Mouse (Mus musculus) urinary bladder, postnatal 36 days (tissue): ENCODE data around the gene Wdhd1.
"Not testable (repeated sequence)": the region's sequence is repeated elsewhere in the genome, so short reads cannot be mapped to it uniquely, and the experiment has no call there.

ENCODE experiments used
- DNase-seq, 2 experiments: peaks; one replicate each; pipeline ENCODE4 v3.0.0; 2022; ENCODE audit warnings: low spot score in 2 of 2, mixed read lengths in 1 of 2

Wdhd1 gene

DNA sequence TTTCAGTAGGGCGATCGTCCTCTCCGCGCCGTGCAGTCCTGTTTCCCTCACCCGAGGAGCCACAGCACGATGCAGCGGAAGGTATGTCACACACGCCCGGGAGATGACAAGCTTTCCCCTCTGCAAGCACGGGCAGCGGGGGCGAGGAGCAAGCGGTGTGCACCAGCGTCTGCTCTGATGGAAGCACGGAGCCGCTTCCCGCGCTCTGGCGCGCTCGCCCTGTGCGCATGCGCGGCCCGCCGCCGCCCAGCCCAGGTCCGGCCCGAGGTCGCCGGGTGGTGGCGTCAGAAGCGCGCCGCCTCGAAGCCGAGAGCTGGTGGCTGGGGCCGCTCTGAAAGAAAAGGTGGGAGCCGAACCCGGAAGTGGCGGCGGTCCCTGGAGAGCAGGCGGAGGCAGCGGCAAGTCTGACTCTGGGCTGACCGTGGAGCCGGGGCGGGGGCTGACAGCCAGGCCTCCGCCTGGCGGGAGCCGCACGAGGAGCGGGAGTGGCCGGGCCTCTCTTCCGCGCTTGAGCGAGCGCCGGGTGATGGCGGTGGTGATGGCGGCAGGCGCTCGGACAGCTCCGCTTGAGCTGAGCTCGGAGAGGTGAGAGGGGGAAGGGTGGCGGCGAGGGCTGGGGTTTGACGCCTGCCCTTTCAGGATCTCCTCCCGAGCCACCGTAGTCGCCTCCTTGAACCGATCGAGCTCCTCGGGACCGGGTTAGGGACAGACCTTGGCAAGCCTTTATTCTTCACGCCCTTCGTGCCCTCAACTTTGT lies at the start of gene Wdhd1, which contains the start of gene Socs4:
Gene Wdhd1 (minus strand): TSS at position 221 of the 757 bp plus-strand sequence.
Gene Socs4 (plus strand): TSS at position 295 of the 757 bp plus-strand sequence.
- DNase-seq = peak; percentile 89 to 95

- no peak for DNase-seq
Measured at GRCm38 (mm10) chr14:47325965-47326761, 49.5 kb upstream of the Wdhd1 start.

- DNase-seq = not testable (repeated sequence)
Measured at GRCm38 (mm10) chr14:47321581-47321980, 44.9 kb upstream of the Wdhd1 start.

DNA sequence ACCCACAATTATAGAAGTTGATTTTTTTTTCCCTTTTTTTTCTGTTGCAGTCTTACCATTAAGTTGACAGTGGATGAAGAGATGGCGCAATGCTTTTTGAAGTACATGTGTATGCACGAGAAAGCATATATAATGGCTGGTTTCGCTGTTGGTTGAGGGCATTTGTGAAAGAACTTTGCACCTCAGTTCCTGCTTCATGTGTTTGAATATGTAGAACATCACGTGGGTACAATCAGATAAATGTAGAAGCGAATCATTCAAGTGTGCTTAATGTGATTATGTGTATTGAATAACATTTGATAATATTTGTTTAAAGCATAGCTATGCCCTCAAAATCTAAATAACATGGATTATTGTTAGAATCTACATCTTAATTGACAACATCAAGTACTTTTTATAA lies 42.7 kb upstream of the Wdhd1 start:
- no peak for DNase-seq

GRCm38 (mm10) chr14:47310342-47311181 lies 33.9 kb upstream of the Wdhd1 start:
- DNase-seq = no peak

DNA sequence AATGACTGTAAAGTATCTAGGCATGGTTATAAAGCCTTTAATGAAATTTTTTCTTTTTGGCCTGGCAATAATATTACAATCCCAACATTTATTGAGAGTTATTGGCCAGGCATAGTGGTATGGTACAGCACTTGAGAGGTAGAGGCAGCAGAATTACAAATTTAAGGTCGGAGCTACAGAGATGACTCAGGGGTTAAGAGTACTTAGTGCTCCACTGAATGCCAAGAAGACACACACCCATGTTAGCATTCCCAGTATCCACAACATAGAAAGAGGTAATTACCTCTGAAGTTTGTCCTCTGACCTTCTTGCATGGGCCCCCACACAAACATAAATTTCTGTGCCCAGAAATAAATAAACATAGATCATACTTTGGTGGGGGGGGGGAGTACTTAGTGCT lies 32.4 kb upstream of the Wdhd1 start:
- no peak for DNase-seq

- DNase-seq = no peak
Measured at GRCm38 (mm10) chr14:47307669-47308068, 31.0 kb upstream of the Wdhd1 start.

GRCm38 (mm10) chr14:47305933-47306332 lies 29.3 kb upstream of the Wdhd1 start:
- DNase-seq = no peak

GRCm38 (mm10) chr14:47304814-47305405 lies 28.3 kb upstream of the Wdhd1 start:
- no peak for DNase-seq

DNA sequence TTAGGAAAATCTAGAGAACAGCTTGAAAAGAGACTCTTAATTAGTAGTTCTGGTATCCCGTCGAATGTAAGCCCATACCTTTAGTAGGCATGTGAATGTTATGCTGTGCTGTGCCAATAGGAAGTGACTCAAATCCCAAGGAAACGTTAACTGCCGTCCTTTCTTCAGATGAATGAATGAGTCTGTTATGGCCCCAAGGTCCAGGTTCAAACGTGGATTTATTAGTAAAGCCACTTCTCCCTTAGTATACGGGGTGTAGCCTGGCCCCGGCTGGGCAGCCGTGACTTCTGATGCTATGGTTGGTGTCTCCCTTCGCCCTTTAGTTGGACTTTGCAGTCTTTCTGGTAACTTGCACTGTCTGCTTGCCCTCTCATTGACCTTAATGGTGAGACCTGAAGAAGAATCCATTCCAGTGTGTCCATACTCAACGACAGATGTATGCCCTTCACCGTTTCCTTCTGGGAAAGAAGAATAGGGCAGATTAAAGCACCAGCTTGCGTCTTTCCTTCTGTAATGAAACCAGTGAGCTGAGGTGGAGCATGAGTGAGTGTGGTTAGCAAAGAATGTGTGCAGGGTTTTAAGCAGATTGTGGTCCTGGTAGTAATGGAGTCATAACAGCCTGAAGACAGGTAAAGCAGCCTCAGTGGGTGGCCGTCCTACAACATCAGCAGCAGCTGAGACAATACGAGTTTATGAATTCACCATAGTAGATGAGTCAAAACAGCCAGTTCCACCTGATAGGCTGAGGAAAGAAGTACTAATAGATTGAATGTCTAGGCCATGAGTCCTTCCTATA lies 26.4 kb upstream of the Wdhd1 start:
- DNase-seq = no peak

DNA sequence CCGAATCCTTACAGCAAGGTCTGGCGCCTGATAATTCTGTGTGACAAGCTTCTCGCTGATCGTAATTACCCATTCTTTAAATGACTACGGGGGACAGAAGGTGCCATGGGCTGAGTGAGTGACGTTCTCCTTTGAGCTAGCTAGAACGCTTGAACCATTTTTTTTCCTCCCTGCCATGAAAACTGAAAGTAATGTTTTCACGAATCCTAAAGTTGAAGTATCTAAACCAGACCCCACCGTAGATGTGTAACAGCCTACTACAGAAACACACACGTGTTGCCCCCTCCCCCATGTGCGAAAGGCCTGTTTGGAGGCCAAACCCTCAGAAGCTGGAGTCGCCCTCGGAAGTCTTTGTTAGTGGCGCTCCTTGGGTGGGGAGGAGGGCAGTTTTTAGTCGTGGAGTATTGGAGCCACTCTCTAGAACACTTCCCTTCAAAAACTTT lies 22.2 kb upstream of the Wdhd1 start:
- no peak for DNase-seq

GRCm38 (mm10) chr14:47298408-47298792 lies 21.7 kb upstream of the Wdhd1 start:
- no peak for DNase-seq

DNA sequence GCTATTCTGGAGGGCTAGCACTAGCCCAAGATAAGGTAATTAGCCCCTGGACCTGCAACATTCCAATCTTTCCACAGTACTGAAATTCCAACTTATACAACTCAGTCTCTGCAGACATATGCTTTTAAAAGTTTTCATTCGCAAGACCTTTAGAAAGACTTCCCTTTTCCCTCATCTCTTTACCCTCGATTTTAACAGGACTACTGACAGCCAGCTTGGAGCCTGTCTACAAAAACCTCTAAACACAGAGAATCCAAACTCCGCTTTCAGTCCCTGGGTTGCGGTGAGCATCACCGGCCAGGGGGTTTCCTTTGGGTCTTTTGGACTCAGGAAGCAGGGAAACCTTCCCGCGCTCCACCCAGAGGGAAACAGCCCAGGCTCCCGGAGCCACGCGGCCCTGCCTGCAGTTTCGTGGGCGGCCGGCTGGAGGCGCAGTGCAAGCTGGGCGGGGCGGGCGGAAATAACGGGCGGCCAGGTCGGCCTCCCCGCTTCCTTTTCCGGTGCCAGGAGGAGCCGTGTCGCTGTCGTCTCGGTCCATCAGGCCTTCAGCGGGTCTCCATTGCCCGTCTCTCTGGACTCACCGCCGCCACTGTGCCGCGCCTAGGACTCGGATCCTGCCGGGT lies 21.2 kb upstream of the Wdhd1 start, which contains the start of gene Mapk1ip1l:
Gene Mapk1ip1l (plus strand): TSS at position 482 of the 623 bp plus-strand sequence.
- peak; percentile 88 to 91 for DNase-seq

DNA sequence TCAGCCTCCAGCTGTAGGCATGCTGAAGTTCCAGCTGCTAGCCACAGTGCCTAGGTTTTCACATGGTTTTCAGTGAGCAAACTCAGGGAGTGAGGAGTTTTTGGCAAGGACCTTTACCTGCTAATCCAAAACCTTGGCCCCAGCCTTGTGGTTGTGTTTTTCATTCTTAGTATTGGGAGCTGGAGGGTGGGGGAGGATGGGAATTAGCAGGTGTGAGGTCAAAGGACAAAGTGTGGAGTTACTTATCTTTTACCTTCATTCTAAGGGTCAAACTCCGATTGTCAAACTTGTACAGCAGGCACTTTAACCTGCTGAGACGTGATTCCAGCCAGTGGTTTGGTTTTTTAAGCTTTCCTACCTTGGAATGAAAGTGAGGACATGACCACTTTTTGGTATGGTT lies 19.6 kb upstream of the Wdhd1 start:
- no peak for DNase-seq

DNA sequence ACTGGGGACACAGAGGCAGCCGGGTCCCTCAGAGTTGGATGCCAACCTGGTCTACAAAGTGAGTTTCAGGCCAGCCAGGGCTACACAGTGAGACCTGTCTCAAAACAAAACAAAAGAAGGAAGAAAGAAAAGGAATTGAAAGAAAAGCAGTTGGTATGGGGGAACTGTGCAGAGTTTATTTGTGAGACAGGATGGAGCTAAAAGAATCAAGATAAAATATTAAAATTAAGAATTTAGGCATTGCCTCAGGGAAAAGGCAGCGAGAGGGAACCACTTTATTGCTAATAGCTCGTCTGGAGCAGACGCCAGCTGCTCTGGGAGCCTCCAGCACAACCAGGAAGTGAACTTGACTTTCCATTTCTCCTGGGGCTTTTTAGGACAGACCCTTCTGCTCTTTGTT lies 17.5 kb upstream of the Wdhd1 start:
- no peak for DNase-seq

- no peak for DNase-seq
Measured at GRCm38 (mm10) chr14:47291772-47292171, 15.1 kb upstream of the Wdhd1 start.

DNA sequence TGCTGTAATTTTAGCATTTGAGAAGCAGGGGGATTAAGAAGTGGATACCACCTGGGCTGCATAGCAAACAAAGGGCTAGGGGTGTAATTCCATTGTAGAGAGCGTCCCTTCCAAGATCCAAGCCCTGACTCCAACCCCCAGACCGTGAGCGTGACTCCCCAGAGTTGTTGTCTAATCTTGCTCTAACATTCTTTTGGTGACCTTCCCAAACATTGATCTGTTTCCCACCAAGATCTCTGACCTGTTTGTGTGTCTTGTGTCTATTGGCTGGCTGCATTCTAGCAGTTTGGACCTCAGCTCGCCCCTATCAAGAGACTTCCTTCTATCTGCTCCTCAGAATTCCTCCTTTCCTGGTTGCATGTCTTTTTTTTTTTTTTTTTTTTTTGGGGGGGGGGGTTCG lies 10.4 kb upstream of the Wdhd1 start:
- DNase-seq = no peak

- DNase-seq = no peak
Measured at GRCm38 (mm10) chr14:47286215-47286614, 9.6 kb upstream of the Wdhd1 start.

DNA sequence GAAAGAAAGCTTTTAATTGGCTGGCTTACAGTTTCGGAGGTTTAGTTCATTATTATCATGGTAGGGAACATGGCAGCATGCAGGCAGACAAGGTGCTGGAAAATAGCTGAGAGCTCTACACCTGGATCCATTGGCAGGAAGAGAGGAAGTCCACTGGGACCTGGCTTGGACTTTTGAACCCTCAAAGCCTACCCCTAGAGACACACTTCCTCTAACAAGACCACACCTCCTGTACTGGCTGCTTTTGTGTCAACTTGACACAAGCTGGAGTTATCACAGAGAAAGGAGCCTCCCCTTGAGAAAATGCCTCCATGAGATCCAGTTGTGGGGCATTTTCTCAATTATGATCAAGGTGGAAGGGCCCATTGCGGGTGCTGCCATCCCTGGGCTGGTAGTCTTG lies 8.6 kb upstream of the Wdhd1 start:
- DNase-seq = no peak

GRCm38 (mm10) chr14:47283568-47283967 lies 6.9 kb upstream of the Wdhd1 start:
- no peak for DNase-seq
